Mouse (Mus musculus) forebrain, embryonic 13.5 days (tissue): ENCODE measurements around the gene Fkbp7. TPM values are rescaled to one million over a fixed set of nuclear protein-coding genes. Genes with fewer than 3 reads are reported as not detected.
"Not testable (repeated sequence)": the region's sequence is repeated elsewhere in the genome, so short reads cannot be mapped to it uniquely, and the experiment has no call there.

Experiments
- ATAC-seq: fragments of 200-750 bp; cut with Nextera tagmentation; 2 replicates; pipeline ENCODE4 v1.8.0; 2017
- H3K27ac ChIP-seq: fragments of 300-500 bp; sonication (generic); 2 replicates; pipeline ENCODE4 v1.5.1; 2015; ENCODE audit warnings: inconsistent platforms, mild to moderate bottlenecking, moderate library complexity
- H3K27me3 ChIP-seq: fragments of 300-500 bp; sonication (generic); 2 replicates; pipeline ENCODE4 v1.6.1; 2015; ENCODE audit warnings: mild to moderate bottlenecking, inconsistent platforms
- H3K36me3 ChIP-seq: fragments of 300-500 bp; sonication (generic); 2 replicates; pipeline ENCODE4 v1.6.1; 2015; ENCODE audit warnings: mild to moderate bottlenecking, inconsistent platforms; ENCODE audit not compliant: poor library complexity, severe bottlenecking
- H3K4me1 ChIP-seq: fragments of 300-500 bp; sonication (generic); 2 replicates; pipeline ENCODE4 v1.6.1; 2015; ENCODE audit warnings: inconsistent platforms
- H3K4me2 ChIP-seq: fragments of 300-500 bp; sonication (generic); 2 replicates; pipeline ENCODE4 v1.6.1; 2015; ENCODE audit warnings: inconsistent platforms, mild to moderate bottlenecking, moderate library complexity
- H3K4me3 ChIP-seq: fragments of 300-500 bp; sonication (generic); 2 replicates; pipeline ENCODE4 v1.5.1; 2015; ENCODE audit warnings: mild to moderate bottlenecking, inconsistent platforms
- H3K9ac ChIP-seq: fragments of 300-500 bp; sonication (generic); 2 replicates; pipeline ENCODE4 v1.6.1; 2015; ENCODE audit warnings: mild to moderate bottlenecking, inconsistent platforms
- H3K9me3 ChIP-seq: fragments of 300-500 bp; sonication (generic); replicated peaks from 2 replicates; pipeline ENCODE4 v1.6.1; 2016; ENCODE audit warnings: inconsistent platforms
- WGBS: fragments of 180-500 bp; shearing (Covaris S2); methylation state at CpG from one replicate; pipeline ENCODE4 v1.1.7; 2015; 5-methylcytosine and 5-hydroxymethylcytosine counted together
- polyA plus RNA-seq: library from polyadenylated mRNA; unstranded; fragments of >200 nt; fragmentation: Nextera tagmentation; extraction: Ambion mirVana; gene quantifications from 2 replicates; pipeline ENCODE4 v1.2.1, GENCODE M21; 2015

Gene Fkbp7
- polyA plus RNA-seq, 1 experiment from 2014 or later = 11.4 TPM

DNA sequence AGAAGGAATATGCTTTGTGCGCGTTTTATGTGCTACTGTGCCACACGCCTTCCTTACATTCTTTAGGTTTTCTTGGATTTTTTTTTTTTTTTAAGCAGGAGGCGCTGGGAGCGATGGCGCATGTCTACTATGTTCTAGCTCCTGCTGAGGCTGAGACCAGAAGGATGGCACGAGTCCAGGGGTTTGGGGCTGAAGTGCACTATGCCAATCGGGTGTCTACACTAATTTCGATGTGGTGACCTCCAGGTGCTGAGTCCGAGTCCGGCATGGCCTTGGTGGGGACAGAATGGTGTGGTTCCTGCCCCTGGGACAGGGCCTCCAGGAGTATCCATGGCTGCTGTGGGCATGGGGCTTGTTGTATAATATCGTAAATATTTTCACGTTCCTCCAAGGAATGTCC lies 14.4 kb downstream of the Fkbp7 start:
- H3K9ac ChIP-seq = no peak overlapping the region

DNA sequence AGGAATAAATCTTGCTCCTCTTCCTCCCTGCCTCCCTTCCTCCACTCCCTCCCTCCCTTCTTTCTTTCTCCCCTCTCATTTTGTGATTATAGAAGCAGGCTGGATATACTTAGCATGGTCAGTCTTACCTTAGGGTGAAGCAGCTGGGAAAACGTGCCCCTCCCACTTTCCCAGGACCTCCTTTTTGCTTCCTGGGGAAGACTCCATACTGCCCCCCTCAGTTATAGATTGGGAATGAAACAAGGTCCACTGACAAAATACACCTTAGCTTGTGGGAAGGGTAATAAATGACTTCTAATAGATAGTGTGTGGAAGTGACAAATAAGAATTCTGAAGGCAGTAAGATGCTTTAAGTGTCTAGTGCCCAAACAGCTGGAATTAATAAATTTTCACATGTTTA lies 16.9 kb downstream of the Fkbp7 start:
- H3K27me3 ChIP-seq = no peaks in the 10 kb centered on the region
- 12% methylated on average over 1 of the region's 1 CpGs for WGBS
- no peak for ATAC-seq

More for the DNA sequence above, 14.4 kb downstream of the Fkbp7 start:
- H3K9me3 ChIP-seq = no peaks in the 10 kb centered on the region
- peaks cover 15% of the 10 kb centered on the region for H3K36me3 ChIP-seq
- no peak overlapping the region for H3K27ac ChIP-seq
- H3K4me2 ChIP-seq = no peak overlapping the region
- no peak overlapping the region for H3K4me3 ChIP-seq
- H3K4me1 ChIP-seq = no peaks in the 10 kb centered on the region
- WGBS = 85% methylated on average over 13 of the region's 13 CpGs
- no peak for ATAC-seq
- no peaks in the 10 kb centered on the region for H3K27me3 ChIP-seq

DNA sequence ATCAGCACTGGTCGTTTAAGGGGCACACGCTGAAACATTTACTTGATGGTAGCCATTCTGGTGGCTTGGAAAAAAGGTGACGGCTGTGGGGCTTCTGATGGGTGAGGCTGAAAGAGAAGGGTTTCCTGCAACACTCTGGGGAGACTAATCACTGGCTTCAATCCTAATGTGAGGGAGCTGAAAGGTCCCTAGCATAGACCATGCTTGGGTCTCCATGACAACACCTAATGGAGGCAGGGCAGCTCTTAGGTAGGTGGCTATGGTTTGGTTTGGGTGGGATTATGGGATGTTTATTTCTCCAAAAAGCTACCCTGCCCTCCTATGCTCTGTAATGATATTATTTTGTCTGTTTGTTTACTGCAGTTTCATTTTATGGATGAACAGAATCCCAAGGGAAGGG lies 17.5 kb downstream of the Fkbp7 start:
- Histone ChIP-seq H3K4me2 (no peak overlapping the region), H3K4me1 (no peaks in the 10 kb centered on the region), H3K27me3 (no peaks in the 10 kb centered on the region), H3K9ac (no peak overlapping the region), H3K36me3 (no peaks in the 10 kb centered on the region), H3K4me3 (no peak overlapping the region), H3K27ac (no peak overlapping the region), H3K9me3 (no peaks in the 10 kb centered on the region)
- ATAC-seq = 0 out of 2 replicates have a peak, but pooled peaks have one; percentile 38
- 75% methylated on average over 3 of the region's 3 CpGs for whole genome bisulfite sequencing

More for the DNA sequence above, 16.9 kb downstream of the Fkbp7 start:
- no peaks in the 10 kb centered on the region for H3K36me3 ChIP-seq
- no peaks in the 10 kb centered on the region for H3K9me3 ChIP-seq
- no peak overlapping the region for H3K27ac ChIP-seq
- no peak overlapping the region for H3K9ac ChIP-seq
- H3K4me1 ChIP-seq = no peaks in the 10 kb centered on the region
- H3K4me3 ChIP-seq = no peak overlapping the region
- no peak overlapping the region for H3K4me2 ChIP-seq

DNA sequence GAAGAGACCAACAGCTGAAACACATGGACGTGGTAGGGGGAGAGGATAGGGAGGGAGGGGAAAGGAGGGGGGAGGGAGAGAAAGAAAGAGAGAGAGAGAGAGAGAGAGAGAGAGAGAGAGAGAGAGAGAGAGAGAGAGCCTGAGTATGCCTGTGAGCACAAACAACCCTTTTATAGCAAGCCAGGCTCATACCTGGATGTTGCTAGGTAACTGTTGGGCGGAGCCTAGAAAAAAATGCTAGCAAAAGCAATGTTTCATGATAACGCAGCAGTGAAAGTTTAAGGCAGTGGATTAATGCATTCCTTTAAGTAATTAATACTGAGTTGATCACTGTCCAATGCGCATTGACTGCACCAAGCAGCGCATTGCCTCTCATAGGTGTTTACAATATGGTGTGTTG lies 18.3 kb downstream of the Fkbp7 start:
- Histone ChIP-seq H3K9me3 (no peaks in the 10 kb centered on the region), H3K36me3 (no peaks in the 10 kb centered on the region), H3K4me1 (no peaks in the 10 kb centered on the region), H3K27me3 (no peaks in the 10 kb centered on the region), H3K4me2 (no peak overlapping the region), H3K9ac (no peak overlapping the region), H3K4me3 (no peak overlapping the region), H3K27ac (no peak overlapping the region)
- no peak for ATAC-seq
- 74% methylated on average over 5 of the region's 5 CpGs for WGBS

DNA sequence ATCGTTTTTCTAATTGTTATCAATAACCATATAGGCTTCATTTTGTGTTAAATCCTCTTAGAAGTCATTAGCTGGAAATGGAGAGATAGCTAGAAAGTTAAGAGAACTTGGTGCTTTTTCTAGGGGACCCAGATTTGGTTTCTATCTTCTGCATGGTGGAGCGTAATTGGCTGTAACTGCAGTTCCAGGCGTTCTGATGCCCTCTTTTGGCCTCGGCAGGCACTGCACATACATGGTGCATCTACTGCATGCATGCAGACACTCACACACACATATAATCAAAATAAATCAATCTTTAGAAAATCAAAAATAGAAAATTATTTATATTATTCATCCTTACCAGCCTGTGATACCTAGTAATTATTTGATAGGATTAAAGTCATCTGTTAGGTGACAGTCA lies 19.8 kb downstream of the Fkbp7 start:
- Histone ChIP-seq H3K4me1 (peaks cover 6% of the 10 kb centered on the region), H3K27ac (no peak overlapping the region), H3K9me3 (no peaks in the 10 kb centered on the region), H3K4me3 (no peak overlapping the region), H3K4me2 (no peak overlapping the region), H3K36me3 (no peaks in the 10 kb centered on the region), H3K9ac (no peak overlapping the region), H3K27me3 (no peaks in the 10 kb centered on the region)
- ATAC-seq = no peak
- WGBS = 91% methylated on average over 4 of the region's 4 CpGs

DNA sequence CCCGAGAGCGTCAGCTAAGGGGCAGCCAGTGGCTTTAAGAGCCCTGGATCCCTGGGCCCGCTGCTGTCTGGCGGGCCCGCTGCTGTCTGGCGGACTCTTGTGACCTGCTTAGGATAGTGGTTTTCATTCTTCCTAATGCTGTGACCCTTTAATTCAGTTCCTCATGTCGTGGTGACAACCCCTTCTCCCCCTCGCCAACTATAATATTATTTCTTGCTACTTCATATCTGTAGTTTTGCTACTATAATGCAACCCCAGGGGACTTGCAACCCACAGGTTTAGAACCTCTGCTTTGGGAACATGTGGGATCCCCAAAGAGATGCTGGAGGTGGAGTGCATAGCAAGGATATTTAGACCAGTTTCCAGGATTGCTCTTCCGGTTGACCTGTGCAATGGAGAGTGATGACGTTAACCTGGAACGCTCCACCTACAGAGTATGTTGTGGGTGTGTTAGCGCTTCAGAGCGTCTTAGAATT lies 24.2 kb downstream of the Fkbp7 start:
- Histone ChIP-seq H3K27ac (peak overlapping the region; percentile 94), H3K4me3 (peak overlapping the region; percentile 79), H3K9ac (peak overlapping the region; percentile 59), H3K36me3 (no peaks in the 10 kb centered on the region), H3K4me2 (peak overlapping the region; percentile 81), H3K9me3 (no peaks in the 10 kb centered on the region), H3K4me1 (peaks cover 20% of the 10 kb centered on the region), H3K27me3 (no peaks in the 10 kb centered on the region)
- 33% methylated on average over 13 of the region's 13 CpGs for WGBS
- ATAC-seq = peak; percentile 30

DNA sequence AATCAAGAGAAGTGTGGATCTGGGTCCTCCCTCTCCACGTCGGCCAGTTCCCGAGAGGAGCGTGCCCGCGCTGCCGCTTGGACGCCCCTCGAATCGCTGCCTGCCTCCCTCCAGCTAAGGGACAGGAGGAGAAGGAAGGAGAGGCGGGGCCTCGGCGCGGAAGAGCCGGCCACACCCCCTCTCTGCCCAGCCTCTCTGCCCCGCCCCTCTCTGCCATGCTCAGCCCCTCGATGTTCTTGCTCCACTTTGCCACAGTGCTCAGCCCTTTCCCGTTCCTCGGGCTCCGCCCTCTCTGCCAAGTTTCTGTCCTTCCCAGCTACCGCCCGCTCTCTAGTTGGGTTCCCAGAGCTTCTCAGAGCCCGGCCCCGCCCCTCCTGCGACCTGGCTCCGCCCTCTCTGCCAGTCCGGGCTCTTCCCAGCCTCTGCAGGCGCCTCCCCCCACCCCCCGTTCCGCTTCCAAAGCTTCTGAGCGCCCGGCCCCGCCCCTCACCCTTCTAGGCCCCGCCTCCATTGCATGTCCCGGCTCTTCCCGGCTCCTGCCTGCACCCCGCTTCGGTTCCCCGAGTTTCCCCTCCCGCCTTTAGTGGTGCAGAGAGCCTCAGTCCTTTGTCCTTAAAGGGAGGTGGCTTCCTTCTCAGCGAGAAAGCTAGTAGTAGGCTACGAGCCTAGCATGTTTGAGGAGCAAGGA lies 24.9 kb downstream of the Fkbp7 start, which contains the start of the genes Prkra and Pjvk:
TSS of gene Prkra (minus strand) at position 133 of the 688 bp plus-strand sequence.
TSS of gene Pjvk (plus strand) at position 594 of the 688 bp plus-strand sequence.
- H3K9ac ChIP-seq = peak within 1 kb of the TSS; percentile 90
- peak within 1 kb of the TSS; percentile 79 for H3K4me3 ChIP-seq
- H3K4me2 ChIP-seq = peak within 1 kb of the TSS; percentile 81
- ATAC-seq = peak; percentile 98
- H3K36me3 ChIP-seq = peaks cover 2% of the 10 kb centered on the region
- peaks cover 20% of the 10 kb centered on the region for H3K4me1 ChIP-seq
- H3K9me3 ChIP-seq = no peaks in the 10 kb centered on the region
- under 1% methylated on average over 39 of the region's 42 CpGs for WGBS
- H3K27ac ChIP-seq = peak within 1 kb of the TSS; percentile 94
- no peaks in the 10 kb centered on the region for H3K27me3 ChIP-seq

DNA sequence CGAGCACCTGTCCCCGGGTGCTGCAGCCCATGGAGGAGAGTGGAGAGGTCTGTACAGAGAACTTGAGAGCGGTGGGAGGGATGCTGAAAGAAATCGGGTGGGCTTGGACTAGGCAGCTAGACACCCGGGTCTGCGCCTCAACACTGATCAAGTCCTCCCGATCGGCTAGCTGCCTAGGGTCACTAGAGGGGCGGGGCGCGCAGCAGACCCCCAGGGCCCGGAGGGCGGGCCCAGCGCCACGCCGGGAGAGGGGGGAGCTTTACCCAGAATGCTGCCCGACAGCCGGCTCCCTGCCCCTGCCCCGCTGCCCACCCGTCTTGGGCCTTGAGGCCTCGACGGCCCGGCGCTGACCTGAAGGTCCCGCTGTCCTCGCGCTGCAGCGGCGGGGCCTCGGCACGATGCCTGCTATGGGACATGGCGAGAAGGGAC lies 25.5 kb downstream of the Fkbp7 start:
- Histone ChIP-seq H3K4me3 (peak overlapping the region; percentile 79), H3K36me3 (peaks cover 6% of the 10 kb centered on the region), H3K27me3 (no peaks in the 10 kb centered on the region), H3K4me1 (peaks cover 20% of the 10 kb centered on the region), H3K9me3 (no peaks in the 10 kb centered on the region), H3K9ac (peak overlapping the region; percentile 90), H3K4me2 (peak overlapping the region; percentile 81), H3K27ac (peak overlapping the region; percentile 94)
- 2% methylated on average over 28 of the region's 32 CpGs for WGBS
- ATAC-seq = peak; percentile 66

DNA sequence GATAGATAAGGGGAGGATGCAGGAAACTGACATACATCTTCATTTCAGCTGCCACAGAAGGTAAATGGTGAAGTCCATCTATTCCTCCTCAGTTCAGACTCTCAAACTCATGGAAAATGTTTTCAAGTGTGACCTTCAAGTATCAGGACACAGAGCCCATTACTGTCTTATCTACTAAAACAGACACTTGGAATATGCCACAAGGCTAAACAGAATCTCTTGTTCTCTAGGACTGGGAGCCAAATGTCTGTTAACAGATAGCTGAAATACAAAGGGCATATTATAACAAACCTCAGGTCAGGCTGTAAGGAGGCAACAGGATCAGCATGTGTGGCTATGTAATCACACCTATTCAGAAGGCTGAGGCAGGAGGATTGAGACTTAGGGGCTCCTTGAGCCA lies 29.1 kb downstream of the Fkbp7 start:
- peaks cover 18% of the 10 kb centered on the region for H3K4me1 ChIP-seq
- H3K36me3 ChIP-seq = peaks cover 40% of the 10 kb centered on the region
- no peak overlapping the region for H3K9ac ChIP-seq
- no peak overlapping the region for H3K4me2 ChIP-seq
- ATAC-seq = no peak
- H3K27ac ChIP-seq = no peak overlapping the region
- no peaks in the 10 kb centered on the region for H3K9me3 ChIP-seq
- no peaks in the 10 kb centered on the region for H3K27me3 ChIP-seq
- no peak overlapping the region for H3K4me3 ChIP-seq

DNA sequence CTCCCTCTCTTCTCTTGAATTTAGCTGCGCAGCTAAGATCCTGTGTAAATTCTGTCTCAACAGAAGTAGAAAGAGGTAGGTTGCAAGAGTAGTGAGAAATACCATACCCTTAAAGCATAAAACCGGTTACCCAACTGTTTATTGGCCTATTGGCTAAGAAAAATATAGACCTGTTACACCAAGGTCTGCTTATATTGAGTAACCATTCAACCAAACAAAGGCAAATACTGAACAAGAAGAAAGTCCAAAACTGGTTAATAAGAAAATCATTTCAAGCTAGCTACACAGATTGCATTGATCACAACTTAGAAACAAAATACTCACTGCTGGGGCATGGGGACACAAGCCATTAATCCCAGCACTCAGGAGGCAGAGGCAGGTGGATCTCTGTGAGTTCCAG lies 33.3 kb downstream of the Fkbp7 start:
- H3K4me3 ChIP-seq = no peak overlapping the region
- no peaks in the 10 kb centered on the region for H3K4me1 ChIP-seq
- H3K9me3 ChIP-seq = no peaks in the 10 kb centered on the region
- no peaks in the 10 kb centered on the region for H3K27me3 ChIP-seq
- WGBS = 94% methylated on average over 2 of the region's 2 CpGs
- H3K4me2 ChIP-seq = no peak overlapping the region
- H3K27ac ChIP-seq = no peak overlapping the region
- H3K9ac ChIP-seq = no peak overlapping the region
- peaks cover 74% of the 10 kb centered on the region for H3K36me3 ChIP-seq
- ATAC-seq = no peak

DNA sequence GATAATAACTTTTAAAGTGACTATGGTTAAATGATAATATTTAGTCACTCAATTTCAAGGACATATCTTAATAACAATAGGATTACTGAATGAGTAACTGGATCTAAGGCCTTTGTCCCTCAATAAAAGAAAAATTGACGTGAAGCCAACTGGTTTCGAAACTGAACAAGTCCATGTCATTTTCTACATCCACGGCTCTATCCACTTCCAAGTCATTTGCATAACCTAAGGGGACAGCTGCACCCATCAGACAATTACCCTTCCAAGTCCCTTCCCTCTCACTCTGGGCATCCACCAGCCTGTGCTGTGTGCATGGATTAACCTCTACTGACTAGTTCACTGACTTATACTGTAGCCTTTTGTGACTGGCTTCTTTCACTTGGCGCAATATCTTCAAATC lies 41.3 kb downstream of the Fkbp7 start:
- Histone ChIP-seq H3K4me2 (no peak overlapping the region), H3K9ac (no peak overlapping the region), H3K9me3 (no peaks in the 10 kb centered on the region), H3K27me3 (no peaks in the 10 kb centered on the region), H3K4me3 (no peak overlapping the region), H3K36me3 (peaks cover 93% of the 10 kb centered on the region), H3K27ac (no peak overlapping the region), H3K4me1 (no peaks in the 10 kb centered on the region)
- no peak for ATAC-seq
- 82% methylated on average over 4 of the region's 4 CpGs for WGBS

DNA sequence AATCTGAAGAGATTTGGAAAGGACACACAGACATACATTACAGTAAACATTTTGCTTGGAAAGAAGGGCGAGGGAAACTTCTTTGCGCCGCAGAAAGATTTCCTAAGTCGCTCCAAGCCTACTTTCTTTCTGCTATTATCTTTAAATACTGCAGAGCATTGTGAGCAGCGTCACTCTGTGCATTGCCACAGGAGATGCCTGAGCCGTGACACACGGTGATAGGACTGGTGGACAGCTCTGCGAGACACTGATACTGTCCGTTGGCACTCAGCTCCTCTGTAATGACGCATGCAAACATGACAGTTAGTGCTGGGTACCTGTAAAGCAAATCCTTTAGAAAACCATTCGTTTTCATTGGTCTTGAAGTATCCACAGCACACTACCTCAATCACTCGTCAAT lies 42.6 kb downstream of the Fkbp7 start:
- WGBS = 97% methylated on average over 12 of the region's 12 CpGs
- peaks cover 94% of the 10 kb centered on the region for H3K36me3 ChIP-seq
- peaks cover 4% of the 10 kb centered on the region for H3K9me3 ChIP-seq
- no peaks in the 10 kb centered on the region for H3K4me1 ChIP-seq
- H3K27ac ChIP-seq = no peak overlapping the region
- no peak overlapping the region for H3K9ac ChIP-seq
- no peak for ATAC-seq
- no peak overlapping the region for H3K4me3 ChIP-seq
- H3K4me2 ChIP-seq = no peak overlapping the region
- H3K27me3 ChIP-seq = no peaks in the 10 kb centered on the region

DNA sequence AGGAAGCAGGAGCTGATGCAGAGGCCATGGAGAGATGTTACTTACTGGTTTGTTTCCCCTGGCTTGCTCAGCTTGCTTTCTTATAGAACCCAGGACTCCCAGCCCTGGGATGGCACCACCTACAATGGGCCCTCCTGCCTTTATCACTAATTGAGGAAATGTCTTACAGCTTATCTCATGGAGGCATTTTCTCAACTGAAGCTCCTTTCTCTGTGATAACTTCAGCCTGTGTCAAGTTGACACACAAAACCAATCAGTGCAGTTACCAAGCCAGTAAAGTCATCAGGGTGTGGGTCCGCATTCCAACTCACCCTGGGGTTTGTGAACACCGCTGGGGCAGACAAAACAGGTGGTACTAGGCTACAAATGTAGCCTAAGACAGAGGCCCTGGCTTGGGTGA lies 50.6 kb downstream of the Fkbp7 start:
- H3K27me3 ChIP-seq, H3K4me2 ChIP-seq, H3K4me1 ChIP-seq, H3K4me3 ChIP-seq, H3K9me3 ChIP-seq, ATAC-seq, H3K27ac ChIP-seq, H3K9ac ChIP-seq: not testable (repeated sequence)
- WGBS = 97% methylated on average over 2 of the region's 2 CpGs
- H3K36me3 ChIP-seq = peaks cover 50% of the 10 kb centered on the region
